Mouse (Mus musculus) ovary, adult 10 weeks (tissue): ENCODE measurements around the gene Rbbp4. TPM values are rescaled to one million over a fixed set of nuclear protein-coding genes. Genes with fewer than 3 reads are reported as not detected.

Experiments used
- polyA plus RNA-seq: library from polyadenylated mRNA; stranded (reverse); fragments of 350-450 nt; fragmentation: Illumina TruSeq; extraction: RNeasy Lipid Tissue Mini Kit (QIAGEN cat#74804); gene quantifications from one replicate; pipeline ENCODE4 v1.2.3, GENCODE M21; 2014

The Rbbp4 gene
- polyA plus RNA-seq: 398 TPM

GRCm38 (mm10) chr4:129335216-129336074, at the start of gene Rbbp4, which contains the start of gene Zbtb8os:
Gene Rbbp4 (minus strand): TSS chr4:129335370.
Gene Zbtb8os (plus strand): TSS chr4:129335695.

GRCm38 (mm10) chr4:129377601-129378390, 42.6 kb upstream of the Rbbp4 start, which contains the start of gene Zbtb8a:
Gene Zbtb8a (minus strand): TSS chr4:129378116.

GRCm38 (mm10) chr4:129287472-129287981, 47.6 kb downstream of the Rbbp4 start, which contains the start of gene Sync:
Gene Sync (plus strand): TSS chr4:129287617.

GRCm38 (mm10) chr4:129261196-129261595, 74.0 kb downstream of the Rbbp4 start, which contains the start of gene C77080:
Gene C77080 (minus strand): TSS chr4:129261404.

Other genes with a start within 250 kb of the Rbbp4 start
- gene Tmem54, start 229.8 kb downstream of the Rbbp4 start, polyA plus RNA-seq: not detected
- not detected for gene Hpca, start 213.3 kb downstream of the Rbbp4 start, polyA plus RNA-seq
- gene Fndc5, start 198.4 kb downstream of the Rbbp4 start, polyA plus RNA-seq: 6.4 TPM
- gene S100pbp, start 145.6 kb downstream of the Rbbp4 start, polyA plus RNA-seq: 92.1 TPM
- gene Yars, start 145.6 kb downstream of the Rbbp4 start, polyA plus RNA-seq: 8.6 TPM
- gene C77080, start 74.0 kb downstream of the Rbbp4 start, polyA plus RNA-seq: 2.3 TPM
- gene Sync, start 47.8 kb downstream of the Rbbp4 start, polyA plus RNA-seq: 4.0 TPM
- 116 TPM for gene Zbtb8os, start 325 bp upstream of the Rbbp4 start, polyA plus RNA-seq
- gene Zbtb8a, start 42.7 kb upstream of the Rbbp4 start, polyA plus RNA-seq: 4.2 TPM
- gene Zbtb8b, start 105.5 kb upstream of the Rbbp4 start, polyA plus RNA-seq: 18.5 TPM
- gene Bsdc1, start 126.2 kb upstream of the Rbbp4 start, polyA plus RNA-seq: 8.4 TPM
- not detected for gene Tssk3, start 155.7 kb upstream of the Rbbp4 start, polyA plus RNA-seq
- not detected for gene Fam229a, start 155.8 kb upstream of the Rbbp4 start, polyA plus RNA-seq
- 220 TPM for gene Marcksl1, start 178.2 kb upstream of the Rbbp4 start, polyA plus RNA-seq
- gene Hdac1, start 207.3 kb upstream of the Rbbp4 start, polyA plus RNA-seq: 51.0 TPM
- gene Lck, start 238.3 kb upstream of the Rbbp4 start, polyA plus RNA-seq: 0.66 TPM
- 0.94 TPM for gene Fam167b, start 243.2 kb upstream of the Rbbp4 start, polyA plus RNA-seq